Mouse (Mus musculus) hindbrain, embryonic 11.5 days (tissue): ENCODE data around the gene Cep128. TPM values are rescaled to one million over a fixed set of nuclear protein-coding genes. Genes with fewer than 3 reads are reported as not detected.

Source experiments
- ATAC-seq: fragments of 200-750 bp; cut with Nextera tagmentation; 2 replicates; pipeline ENCODE4 v1.8.0; 2017; ENCODE audit warnings: mild to moderate bottlenecking, moderate TSS enrichment, moderate library complexity; ENCODE audit not compliant: low FRiP score
- DNase-seq: peaks from one replicate; pipeline ENCODE4 v3.0.0-alpha.2; 2015; ENCODE audit warnings: low spot score
- H3K27ac ChIP-seq: fragments of 300-500 bp; sonication (generic); 2 replicates; pipeline ENCODE4 v1.5.1; 2014; ENCODE audit warnings: mild to moderate bottlenecking, low read depth, low read length
- H3K27me3 ChIP-seq: fragments of 300-500 bp; sonication (generic); 2 replicates; pipeline ENCODE4 v1.6.1; 2014; ENCODE audit warnings: mild to moderate bottlenecking, low read length, moderate library complexity, mixed read lengths; ENCODE audit not compliant: control insufficient read depth, insufficient read depth
- H3K36me3 ChIP-seq: fragments of 300-500 bp; sonication (generic); 2 replicates; pipeline ENCODE4 v1.6.1; 2014; ENCODE audit warnings: mild to moderate bottlenecking, low read length, moderate library complexity, mixed read lengths; ENCODE audit not compliant: control insufficient read depth, insufficient read depth
- H3K4me1 ChIP-seq: fragments of 300-500 bp; sonication (generic); replicated peaks from 2 replicates; pipeline ENCODE4 v1.6.1; 2014; ENCODE audit warnings: low read length, mixed read lengths; ENCODE audit not compliant: control insufficient read depth, insufficient read depth
- H3K4me2 ChIP-seq: fragments of 300-500 bp; sonication (generic); replicated peaks from 2 replicates; pipeline ENCODE4 v1.6.1; 2014; ENCODE audit warnings: mild to moderate bottlenecking, low read depth, low read length
- H3K4me3 ChIP-seq: fragments of 300-500 bp; sonication (generic); 2 replicates; pipeline ENCODE4 v1.5.1; 2014; ENCODE audit warnings: low read depth, low read length
- H3K9ac ChIP-seq: fragments of 300-500 bp; sonication (generic); 2 replicates; pipeline ENCODE4 v1.6.1; 2014; ENCODE audit warnings: low read depth, low read length
- H3K9me3 ChIP-seq: fragments of 300-500 bp; sonication (generic); 2 replicates; pipeline ENCODE4 v1.6.1; 2016; ENCODE audit warnings: low read length; ENCODE audit not compliant: control insufficient read depth
- WGBS: fragments of 180-500 bp; shearing (Covaris S2); extraction: QIAGEN DNeasy Blood & Tissue Kit; methylation state at CpG from one replicate; pipeline ENCODE4 v1.1.7; 2014; 5-methylcytosine and 5-hydroxymethylcytosine counted together
- polyA plus RNA-seq: library from polyadenylated mRNA; unstranded; fragments of >200 nt; fragmentation: Nextera tagmentation; extraction: Ambion mirVana; gene quantifications from 2 replicates; pipeline ENCODE4 v1.2.1, GENCODE M21; 2014

Gene Cep128
- polyA plus RNA-seq, 1 experiment from 2014 or later = 10.7 TPM

DNA sequence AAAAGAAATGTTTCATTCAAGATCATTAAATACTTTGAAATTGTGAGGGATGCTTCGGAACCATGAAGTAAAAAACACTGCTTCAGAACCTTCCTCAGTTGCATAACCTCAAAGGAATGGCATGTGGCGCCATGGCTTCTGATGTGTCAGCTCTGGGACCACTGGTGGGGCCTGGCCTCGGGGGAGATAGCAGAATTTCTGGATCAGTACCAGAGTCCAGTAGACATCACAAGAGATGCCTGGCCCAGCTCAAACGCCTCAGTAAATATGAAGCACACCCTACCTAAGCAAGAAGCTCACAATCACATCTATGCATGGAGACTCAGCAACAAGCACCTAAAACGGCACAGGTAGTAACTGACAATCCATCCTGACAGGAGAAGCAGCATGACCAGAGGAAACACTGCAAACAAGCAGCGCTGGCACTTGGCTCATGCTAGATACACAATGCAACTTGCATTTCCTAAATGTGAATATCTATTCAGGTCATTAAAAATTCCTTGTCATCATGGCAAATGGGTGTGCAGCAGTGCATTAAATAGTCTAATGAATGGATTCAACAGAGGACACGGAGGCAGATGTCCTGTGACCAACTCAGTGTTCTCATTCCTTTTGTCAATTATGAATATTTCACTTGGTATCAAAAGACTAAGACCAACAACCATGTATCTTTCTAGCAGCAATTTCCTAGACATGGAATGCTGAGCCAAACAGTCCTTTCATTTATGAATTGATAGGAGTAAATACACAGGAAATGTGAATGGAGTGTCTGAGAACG is 249.3 kb downstream of the Cep128 start:
- no peak overlapping the region for H3K27ac ChIP-seq
- ATAC-seq = peak; percentile 64
- no peak overlapping the region for H3K4me2 ChIP-seq
- H3K4me1 ChIP-seq = no peaks in the 10 kb centered on the region
- H3K4me3 ChIP-seq = no peak overlapping the region
- no peaks in the 10 kb centered on the region for H3K36me3 ChIP-seq
- H3K9ac ChIP-seq = no peak overlapping the region
- 83% methylated on average over 8 of the region's 8 CpGs for WGBS
- no peaks in the 10 kb centered on the region for H3K27me3 ChIP-seq
- no peaks in the 10 kb centered on the region for H3K9me3 ChIP-seq
- no peak for DNase-seq

DNA sequence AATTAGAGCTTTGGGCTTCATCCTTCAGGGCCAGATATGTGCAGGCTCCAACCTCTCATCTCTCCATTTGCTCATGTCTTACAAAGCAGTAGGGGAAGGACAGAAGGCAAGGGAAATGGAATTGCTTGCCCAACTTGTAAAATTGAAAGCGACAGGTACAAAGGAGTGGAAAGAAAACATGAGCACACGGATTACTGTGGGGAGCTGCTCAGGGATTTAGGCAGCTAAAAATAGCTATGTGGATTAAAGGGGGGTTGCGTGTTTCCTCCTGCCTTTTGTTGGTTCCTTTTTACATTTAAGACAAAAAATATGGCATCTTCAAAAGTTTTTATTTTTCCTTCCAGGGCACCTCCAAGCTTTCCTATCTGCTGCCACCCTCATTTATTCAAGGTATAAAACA is 269.2 kb downstream of the Cep128 start:
- Histone ChIP-seq H3K36me3 (no peaks in the 10 kb centered on the region), H3K27me3 (no peaks in the 10 kb centered on the region), H3K4me1 (no peaks in the 10 kb centered on the region), H3K4me3 (no peak overlapping the region), H3K27ac (no peak overlapping the region), H3K9me3 (no peaks in the 10 kb centered on the region), H3K4me2 (no peak overlapping the region), H3K9ac (no peak overlapping the region)
- ATAC-seq = no peak
- WGBS = 78% methylated on average over 3 of the region's 3 CpGs
- DNase-seq = no peak

DNA sequence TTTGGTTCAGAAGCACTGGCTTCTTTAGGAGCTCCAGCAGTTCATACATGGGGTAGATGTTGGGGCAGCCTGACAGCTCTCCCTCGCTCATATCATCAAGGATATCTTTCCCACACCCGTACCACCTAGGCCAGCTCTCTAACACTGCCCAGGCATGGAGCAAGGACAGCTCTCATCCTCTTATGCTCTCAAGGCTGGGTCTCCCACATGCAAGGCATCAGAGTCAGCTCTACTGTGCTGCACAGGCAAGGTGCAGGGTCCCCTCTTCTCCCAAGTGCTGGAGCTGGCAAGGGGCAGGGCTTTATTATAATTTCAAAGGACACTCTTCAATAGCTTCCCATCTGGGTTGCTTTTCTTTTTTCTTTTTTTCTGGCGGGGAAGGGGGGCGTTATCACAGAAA is 280.9 kb downstream of the Cep128 start:
- peak; percentile 41; the same call in 1 of the 2 replicates for ATAC-seq
- no peak for DNase-seq

DNA sequence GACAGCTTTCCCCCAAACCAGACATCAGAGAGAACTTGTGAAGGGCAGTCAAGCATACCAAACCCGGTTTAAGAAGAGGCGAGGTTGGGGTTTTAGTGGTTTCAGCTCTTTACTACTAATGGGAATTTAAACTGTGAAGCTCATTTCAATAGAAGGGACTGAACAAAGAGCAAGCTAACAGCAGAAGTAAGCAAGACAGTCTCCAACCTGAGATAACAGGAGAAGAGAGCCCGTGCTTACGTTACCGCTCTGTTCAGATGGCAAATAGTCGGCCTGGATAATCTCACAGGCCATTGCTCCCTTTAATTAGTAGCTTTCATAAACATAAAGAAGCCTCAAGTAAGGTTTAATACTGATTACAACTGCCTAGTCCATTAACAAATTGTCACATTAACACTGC is 286.3 kb downstream of the Cep128 start:
- Histone ChIP-seq H3K9me3 (no peaks in the 10 kb centered on the region), H3K36me3 (no peaks in the 10 kb centered on the region), H3K27ac (no peak overlapping the region), H3K27me3 (no peaks in the 10 kb centered on the region), H3K4me2 (no peak overlapping the region), H3K4me3 (no peak overlapping the region), H3K9ac (no peak overlapping the region), H3K4me1 (no peaks in the 10 kb centered on the region)
- no peak for DNase-seq
- 73% methylated on average over 6 of the region's 6 CpGs for WGBS
- ATAC-seq = no peak

More for the DNA sequence above, 280.9 kb downstream of the Cep128 start:
- 65% methylated on average over 4 of the region's 4 CpGs for WGBS
- H3K9me3 ChIP-seq = no peaks in the 10 kb centered on the region
- H3K27me3 ChIP-seq = no peaks in the 10 kb centered on the region
- no peak overlapping the region for H3K4me3 ChIP-seq
- no peak overlapping the region for H3K9ac ChIP-seq
- H3K4me2 ChIP-seq = no peak overlapping the region
- H3K36me3 ChIP-seq = no peaks in the 10 kb centered on the region
- H3K4me1 ChIP-seq = no peaks in the 10 kb centered on the region
- H3K27ac ChIP-seq = no peak overlapping the region

DNA sequence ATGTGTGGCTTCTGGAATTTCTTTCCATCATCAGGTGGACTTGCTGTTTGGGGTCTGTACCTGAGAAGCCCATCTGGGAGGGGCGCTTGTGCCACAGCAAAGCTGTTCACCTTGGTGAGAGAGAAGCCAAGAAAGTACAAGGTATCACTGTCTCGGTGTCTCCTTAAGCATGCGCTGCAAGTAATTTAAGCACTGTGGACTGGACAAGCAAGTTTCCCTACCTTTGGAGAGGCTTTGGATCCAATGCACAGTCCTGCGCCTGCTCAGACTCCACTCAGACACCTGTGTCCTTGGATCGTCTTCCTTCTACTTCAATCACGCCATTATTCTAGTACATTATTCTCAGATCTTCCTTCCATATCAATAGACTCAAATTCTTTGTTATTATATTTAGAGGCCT is 288.0 kb downstream of the Cep128 start:
- H3K9ac ChIP-seq = no peak overlapping the region
- H3K4me3 ChIP-seq = no peak overlapping the region

DNA sequence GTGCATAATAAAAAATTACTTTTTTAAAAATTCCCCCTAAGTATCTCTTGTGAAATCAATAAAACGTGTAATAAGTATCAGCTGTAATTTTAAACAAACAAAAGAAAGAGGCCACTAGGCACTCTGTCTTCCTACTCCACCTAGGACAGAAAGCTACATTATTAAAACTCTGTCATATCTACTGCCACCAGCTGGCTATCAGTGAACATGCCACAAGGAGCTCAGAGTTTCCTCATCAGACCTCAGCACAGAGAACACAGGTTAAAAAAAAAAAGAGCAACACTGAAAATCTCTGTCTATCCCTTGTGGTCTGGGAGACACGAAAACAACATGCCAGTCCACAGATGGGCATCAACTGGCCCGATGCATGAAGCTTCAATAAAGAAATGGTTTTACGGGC is 295.9 kb downstream of the Cep128 start:
- DNase-seq (no peak), ATAC-seq (no peak)
- Histone ChIP-seq H3K36me3 (no peaks in the 10 kb centered on the region), H3K4me2 (no peak overlapping the region), H3K27me3 (no peaks in the 10 kb centered on the region), H3K27ac (no peak overlapping the region), H3K9ac (no peak overlapping the region), H3K4me1 (no peaks in the 10 kb centered on the region), H3K4me3 (no peak overlapping the region), H3K9me3 (no peaks in the 10 kb centered on the region)
- WGBS = 91% methylated on average over 4 of the region's 4 CpGs

More for the DNA sequence above, 288.0 kb downstream of the Cep128 start:
- no peak overlapping the region for H3K27ac ChIP-seq
- no peaks in the 10 kb centered on the region for H3K4me1 ChIP-seq
- WGBS = 92% methylated on average over 6 of the region's 6 CpGs
- no peaks in the 10 kb centered on the region for H3K9me3 ChIP-seq
- H3K27me3 ChIP-seq = no peaks in the 10 kb centered on the region
- H3K4me2 ChIP-seq = no peak overlapping the region
- ATAC-seq (no peak), DNase-seq (no peak)
- no peaks in the 10 kb centered on the region for H3K36me3 ChIP-seq

DNA sequence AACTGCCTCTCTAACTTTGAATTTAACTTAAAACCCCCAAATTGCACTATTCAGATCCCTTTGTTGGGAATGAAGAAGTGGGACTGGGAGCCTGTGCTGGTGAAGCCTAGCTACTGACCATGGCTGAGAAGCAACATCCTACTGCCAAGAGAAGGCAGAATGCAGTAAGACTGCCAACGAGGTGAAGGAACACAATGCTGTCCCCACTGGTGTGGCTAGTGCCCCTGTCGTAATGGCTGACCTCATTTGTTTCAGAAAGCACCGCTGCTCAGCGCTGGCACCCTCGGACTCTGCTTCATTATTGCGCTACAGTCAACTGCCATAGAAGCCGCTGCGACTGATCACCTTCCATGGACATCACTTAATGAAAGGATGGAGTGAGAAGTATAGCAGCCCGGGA is 298.2 kb downstream of the Cep128 start:
- H3K4me1 ChIP-seq = no peaks in the 10 kb centered on the region
- no peak overlapping the region for H3K4me3 ChIP-seq
- H3K36me3 ChIP-seq = no peaks in the 10 kb centered on the region
- no peak overlapping the region for H3K9ac ChIP-seq
- no peak overlapping the region for H3K27ac ChIP-seq
- no peaks in the 10 kb centered on the region for H3K9me3 ChIP-seq
- H3K27me3 ChIP-seq = no peaks in the 10 kb centered on the region
- WGBS = 90% methylated on average over 9 of the region's 9 CpGs
- DNase-seq = no peak
- no peak for ATAC-seq
- H3K4me2 ChIP-seq = no peak overlapping the region

DNA sequence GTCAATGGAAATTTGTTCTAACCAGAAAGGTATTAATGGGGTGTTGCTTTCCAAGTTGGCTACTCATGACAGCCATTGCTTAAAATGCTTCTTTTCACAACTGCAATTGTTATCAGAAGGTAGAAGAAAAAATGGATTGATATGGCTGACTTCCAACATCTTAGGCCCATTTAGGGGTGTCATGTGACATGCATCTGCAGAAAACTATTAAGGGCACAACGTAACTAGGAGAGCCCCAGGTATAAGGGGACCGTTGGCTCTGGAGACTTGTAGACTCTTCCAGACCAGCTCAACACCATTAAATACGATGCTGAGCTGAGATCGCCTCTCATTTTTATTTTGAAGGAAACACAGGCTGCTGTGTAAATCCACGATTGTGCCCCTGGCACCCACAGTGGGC is 308.6 kb downstream of the Cep128 start:
- H3K4me3 ChIP-seq = no peak overlapping the region
- no peaks in the 10 kb centered on the region for H3K36me3 ChIP-seq
- H3K9me3 ChIP-seq = no peaks in the 10 kb centered on the region
- no peak for ATAC-seq
- H3K9ac ChIP-seq = no peak overlapping the region
- DNase-seq = no peak
- no peak overlapping the region for H3K4me2 ChIP-seq
- H3K4me1 ChIP-seq = no peaks in the 10 kb centered on the region
- WGBS = 94% methylated on average over 5 of the region's 5 CpGs
- H3K27me3 ChIP-seq = no peaks in the 10 kb centered on the region
- H3K27ac ChIP-seq = no peak overlapping the region

DNA sequence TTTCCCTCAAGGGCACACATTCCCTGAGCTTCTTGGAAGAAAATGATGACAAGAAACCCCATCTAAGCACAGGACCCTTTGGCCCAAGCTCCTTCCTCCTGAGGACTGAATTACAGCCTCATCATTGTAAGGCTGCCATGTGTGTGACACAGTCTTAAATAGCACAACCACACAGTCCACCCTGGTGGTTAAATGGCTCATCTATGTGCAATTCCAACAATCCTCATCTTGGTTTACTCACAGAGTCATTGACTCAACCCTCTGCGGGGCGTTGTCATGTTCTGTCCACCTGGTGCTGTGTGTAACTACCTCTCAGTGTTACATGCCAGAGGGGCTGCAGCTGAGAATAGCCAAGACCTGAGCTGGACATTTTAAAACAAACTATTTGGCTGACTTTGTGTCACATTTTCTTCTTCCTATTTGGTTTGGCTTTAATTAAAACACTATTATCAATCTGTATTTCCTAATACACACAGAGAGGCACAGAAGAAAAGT is 313.6 kb downstream of the Cep128 start:
- Histone ChIP-seq H3K36me3 (no peaks in the 10 kb centered on the region), H3K9ac (no peak overlapping the region), H3K27me3 (no peaks in the 10 kb centered on the region), H3K4me1 (no peaks in the 10 kb centered on the region; the same call in 1 of the 2 replicates), H3K4me2 (no peak overlapping the region), H3K4me3 (no peak overlapping the region), H3K27ac (no peak overlapping the region), H3K9me3 (no peaks in the 10 kb centered on the region)
- DNase-seq (no peak), ATAC-seq (no peak)
- 91% methylated on average over 2 of the region's 2 CpGs for WGBS
